Mouse (Mus musculus) heart, adult 9 months (tissue): ENCODE measurements around the gene Cc2d2a.

Source experiments
- DNase-seq, 2 experiments: peaks; one replicate each; pipeline ENCODE4 v3.0.0; 2022; ENCODE audit warnings: low spot score in 2 of 2

The Cc2d2a gene

GRCm38 (mm10) chr5:43728375-43729165, 66.4 kb downstream of the Cc2d2a start:
- DNase-seq, result no peak

GRCm38 (mm10) chr5:43732381-43732780, 70.2 kb downstream of the Cc2d2a start:
- DNase-seq, result no peak

GRCm38 (mm10) chr5:43744187-43744586, 82.0 kb downstream of the Cc2d2a start:
- no peak for DNase-seq

- DNase-seq, result no peak
These were observed 83.0 kb downstream of the Cc2d2a start for GRCm38 (mm10) chr5:43745156-43745555.

- no peak for DNase-seq
These were observed 85.9 kb downstream of the Cc2d2a start for GRCm38 (mm10) chr5:43748039-43748438.

GRCm38 (mm10) chr5:43749092-43749491, 86.9 kb downstream of the Cc2d2a start:
- DNase-seq, result no peak

GRCm38 (mm10) chr5:43770618-43771354, 108.6 kb downstream of the Cc2d2a start:
- DNase-seq, result no peak

- DNase-seq, result no peak
These were observed 109.4 kb downstream of the Cc2d2a start for GRCm38 (mm10) chr5:43771555-43771954.

- DNase-seq, result no peak
These were observed 114.3 kb downstream of the Cc2d2a start for GRCm38 (mm10) chr5:43776407-43776806.

GRCm38 (mm10) chr5:43776993-43777392, 114.8 kb downstream of the Cc2d2a start:
- DNase-seq, result no peak

GRCm38 (mm10) chr5:43778583-43778982, 116.4 kb downstream of the Cc2d2a start:
- no peak for DNase-seq

- DNase-seq, result no peak
These were observed 119.4 kb downstream of the Cc2d2a start for GRCm38 (mm10) chr5:43781423-43781976.

- DNase-seq, result peak; percentile 82 to 83
These were observed 120.1 kb downstream of the Cc2d2a start for GRCm38 (mm10) chr5:43781977-43782930.

- no peak for DNase-seq
These were observed 121.8 kb downstream of the Cc2d2a start for GRCm38 (mm10) chr5:43783996-43784395.

GRCm38 (mm10) chr5:43786607-43787006, 124.5 kb downstream of the Cc2d2a start:
- peak in 1 of 2 experiments; percentile 15 for DNase-seq

GRCm38 (mm10) chr5:43787976-43788752, 126.0 kb downstream of the Cc2d2a start:
- no peak for DNase-seq
